Mouse (Mus musculus) E14TG2a.4 (cell line): ENCODE measurements at regions not wholly inside any gene's neighbourhood (a gene's known extent, or its start where the extent isn't known, plus 50 kb on each side); places are given as distances from the start of the nearest gene placed in this dataset.

ENCODE experiments used
- CTCF ChIP-seq: conservative IDR thresholded peaks from 2 replicates; pipeline ENCODE4 v1.5.1; 2014; ENCODE audit warnings: low read length
- POU5F1 ChIP-seq: IDR thresholded peaks from 2 replicates; pipeline ENCODE4 v1.6.1; 2014; ENCODE audit warnings: low read length, borderline replicate concordance

DNA sequence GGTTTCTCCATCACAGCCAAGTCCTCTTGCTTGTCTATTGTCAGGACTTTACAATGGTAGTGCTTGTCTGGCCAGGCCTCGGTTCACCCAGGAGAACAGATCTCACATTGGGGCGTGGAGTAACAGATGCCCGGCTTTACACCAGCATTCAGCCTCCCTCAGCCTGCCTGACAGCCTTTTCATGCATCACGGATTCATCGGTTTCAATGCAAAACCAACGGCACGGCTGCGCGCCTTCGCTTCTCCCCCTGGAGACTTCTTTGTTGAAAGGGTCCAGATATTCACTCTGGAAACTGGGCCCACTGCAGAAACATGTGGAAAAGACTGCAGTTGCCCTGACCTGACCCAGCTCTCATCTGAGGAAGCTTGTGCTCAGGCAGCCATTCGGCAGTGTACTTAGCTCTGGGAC is 82.5 kb downstream of the Rnd3 start:
- no peak for TF ChIP-seq CTCF
- TF ChIP-seq POU5F1: no peak
